Mouse (Mus musculus) embryonic facial prominence, embryonic 15.5 days (tissue): Measurements from ENCODE around the gene Lrrk1. TPM values are rescaled to one million over a fixed set of nuclear protein-coding genes. Genes with fewer than 3 reads are reported as not detected.

Experiments
- ATAC-seq: fragments of 200-750 bp; cut with Nextera tagmentation; 2 replicates; pipeline ENCODE4 v1.8.0; 2017; ENCODE audit warnings: low read depth, moderate TSS enrichment; ENCODE audit not compliant: insufficient number of reproducible peaks, low FRiP score, low TSS enrichment
- H3K27ac ChIP-seq: fragments of 300-500 bp; sonication (generic); replicated peaks from 2 replicates; pipeline ENCODE4 v1.5.1; 2015; ENCODE audit warnings: mild to moderate bottlenecking, inconsistent platforms
- H3K27me3 ChIP-seq: fragments of 300-500 bp; sonication (generic); 2 replicates; pipeline ENCODE4 v1.6.1; 2015; ENCODE audit warnings: inconsistent platforms
- H3K36me3 ChIP-seq: fragments of 300-500 bp; sonication (generic); 2 replicates; pipeline ENCODE4 v1.6.1; 2015; ENCODE audit warnings: mild to moderate bottlenecking, inconsistent platforms
- H3K4me1 ChIP-seq: fragments of 300-500 bp; sonication (generic); 2 replicates; pipeline ENCODE4 v1.6.1; 2015; ENCODE audit warnings: inconsistent platforms
- H3K4me2 ChIP-seq: fragments of 300-500 bp; sonication (generic); replicated peaks from 2 replicates; pipeline ENCODE4 v1.6.1; 2015; ENCODE audit warnings: mild to moderate bottlenecking, inconsistent platforms
- H3K4me3 ChIP-seq: fragments of 300-500 bp; sonication (generic); replicated peaks from 2 replicates; pipeline ENCODE4 v1.5.1; 2015; ENCODE audit warnings: mild to moderate bottlenecking, inconsistent platforms
- H3K9ac ChIP-seq: fragments of 300-500 bp; sonication (generic); 2 replicates; pipeline ENCODE4 v1.6.1; 2015; ENCODE audit warnings: inconsistent platforms
- H3K9me3 ChIP-seq: fragments of 300-500 bp; sonication (generic); replicated peaks from 2 replicates; pipeline ENCODE4 v1.6.1; 2016; ENCODE audit warnings: inconsistent platforms
- WGBS: fragments of 180-500 bp; shearing (Covaris S2); methylation state at CpG from one replicate; pipeline ENCODE4 v1.1.7; 2015; 5-methylcytosine and 5-hydroxymethylcytosine counted together
- polyA plus RNA-seq: library from polyadenylated mRNA; unstranded; fragments of >200 nt; fragmentation: Nextera tagmentation; extraction: Ambion mirVana; gene quantifications from 2 replicates; pipeline ENCODE4 v1.2.1, GENCODE M21; 2015

Gene Lrrk1
- polyA plus RNA-seq, 1 experiment from 2014 or later = 16.9 TPM

GRCm38 (mm10) chr7:66339625-66340024, 48.5 kb downstream of the Lrrk1 start:
- no peak overlapping the region for H3K4me2 ChIP-seq
- ATAC-seq = no peak
- 36% methylated on average over 5 of the region's 5 CpGs for WGBS
- H3K27me3 ChIP-seq = no peaks in the 10 kb centered on the region
- H3K9ac ChIP-seq = no peak overlapping the region
- 0 out of 2 replicates have a peak, but pooled peaks cover 7% of the 10 kb centered on the region for H3K4me1 ChIP-seq
- no peaks in the 10 kb centered on the region for H3K9me3 ChIP-seq
- no peaks in the 10 kb centered on the region for H3K36me3 ChIP-seq
- H3K4me3 ChIP-seq = no peak overlapping the region
- no peak overlapping the region; the same call in 1 of the 2 replicates for H3K27ac ChIP-seq

DNA sequence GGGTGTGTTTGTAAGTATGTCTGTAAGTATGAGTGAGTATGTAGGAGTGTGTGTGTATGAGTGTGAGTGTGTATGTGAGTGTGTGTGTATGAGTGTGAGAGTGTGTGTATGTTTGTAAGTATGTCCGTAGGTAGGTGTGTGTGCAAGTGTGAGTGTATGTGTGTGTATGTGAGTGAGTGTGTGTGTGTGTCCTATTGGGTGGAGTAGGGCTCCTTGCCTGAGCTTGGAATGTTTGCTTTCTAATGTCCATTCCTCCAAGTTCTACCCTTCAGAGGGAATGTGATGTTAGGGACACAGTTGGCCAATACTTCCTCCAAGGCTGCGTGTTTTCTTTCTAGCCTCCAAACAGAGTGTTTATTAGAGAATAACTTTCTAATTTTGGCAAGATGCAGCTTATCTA, 51.2 kb downstream of the Lrrk1 start:
- H3K4me3 ChIP-seq = no peak overlapping the region
- WGBS = 95% methylated on average over 2 of the region's 2 CpGs
- ATAC-seq = no peak
- no peak overlapping the region for H3K27ac ChIP-seq
- H3K36me3 ChIP-seq = peaks cover 10% of the 10 kb centered on the region; the same call in 1 of the 2 replicates
- no peak overlapping the region for H3K4me2 ChIP-seq
- H3K27me3 ChIP-seq = no peaks in the 10 kb centered on the region
- no peaks in the 10 kb centered on the region for H3K9me3 ChIP-seq
- H3K4me1 ChIP-seq = 0 out of 2 replicates have a peak, but pooled peaks cover 7% of the 10 kb centered on the region
- no peak overlapping the region for H3K9ac ChIP-seq

DNA sequence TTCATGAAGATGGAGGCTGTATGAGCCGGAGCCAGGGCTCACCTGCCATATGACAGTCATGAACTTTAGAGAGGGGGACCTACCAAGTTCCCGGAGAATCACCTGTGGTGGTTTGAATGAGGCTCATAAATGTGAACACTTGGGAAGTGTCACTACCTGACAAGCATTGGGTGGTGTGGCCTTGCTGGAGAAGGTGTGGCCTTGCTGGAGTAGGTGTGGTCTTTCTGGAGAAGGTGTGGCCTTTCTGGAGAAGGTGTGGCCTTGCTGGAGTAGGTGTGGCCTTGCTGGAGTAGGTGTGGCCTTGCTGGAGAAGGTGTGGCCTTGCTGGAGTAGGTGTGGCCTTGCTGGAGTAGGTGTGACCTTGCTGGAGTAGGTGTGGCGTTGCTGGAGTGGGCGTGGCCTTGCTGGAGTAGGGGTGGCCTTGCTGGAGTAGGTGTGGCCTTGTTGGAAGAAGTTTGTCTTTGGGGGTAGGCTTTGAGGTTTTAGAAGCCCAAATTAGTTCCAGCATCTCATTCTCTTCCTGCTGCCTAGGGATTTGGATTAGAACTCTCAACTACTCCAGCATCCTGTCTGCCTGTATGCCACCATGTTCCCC, 54.1 kb downstream of the Lrrk1 start:
- Histone ChIP-seq H3K4me1 (no peaks in the 10 kb centered on the region), H3K4me3 (no peak overlapping the region)

GRCm38 (mm10) chr7:66332340-66332739, 55.8 kb downstream of the Lrrk1 start:
- no peak overlapping the region for H3K27ac ChIP-seq
- H3K9me3 ChIP-seq = no peaks in the 10 kb centered on the region
- no peak overlapping the region for H3K9ac ChIP-seq
- no peaks in the 10 kb centered on the region for H3K27me3 ChIP-seq
- 87% methylated on average over 8 of the region's 8 CpGs for WGBS
- no peak overlapping the region for H3K4me2 ChIP-seq
- H3K36me3 ChIP-seq = peaks cover 10% of the 10 kb centered on the region; the same call in 1 of the 2 replicates
- no peak for ATAC-seq
- H3K4me3 ChIP-seq = no peak overlapping the region
- no peaks in the 10 kb centered on the region for H3K4me1 ChIP-seq

More for the DNA sequence above, 54.1 kb downstream of the Lrrk1 start:
- no peak overlapping the region for H3K9ac ChIP-seq
- H3K4me2 ChIP-seq = no peak overlapping the region
- WGBS = 91% methylated on average over 4 of the region's 4 CpGs
- no peaks in the 10 kb centered on the region for H3K27me3 ChIP-seq
- no peak for ATAC-seq
- no peaks in the 10 kb centered on the region for H3K9me3 ChIP-seq
- peaks cover 10% of the 10 kb centered on the region; the same call in 1 of the 2 replicates for H3K36me3 ChIP-seq
- no peak overlapping the region for H3K27ac ChIP-seq

- Histone ChIP-seq H3K4me3 (no peak overlapping the region), H3K36me3 (peaks cover 10% of the 10 kb centered on the region; the same call in 1 of the 2 replicates), H3K4me2 (no peak overlapping the region), H3K4me1 (no peaks in the 10 kb centered on the region), H3K9ac (no peak overlapping the region), H3K9me3 (no peaks in the 10 kb centered on the region), H3K27ac (no peak overlapping the region), H3K27me3 (no peaks in the 10 kb centered on the region)
- ATAC-seq = no peak
- WGBS = 78% methylated on average over 9 of the region's 9 CpGs
Measured at GRCm38 (mm10) chr7:66330610-66331009, 57.5 kb downstream of the Lrrk1 start.

- WGBS = 88% methylated on average over 2 of the region's 2 CpGs
- ATAC-seq = no peak
- no peaks in the 10 kb centered on the region; the same call in 1 of the 2 replicates for H3K36me3 ChIP-seq
- no peaks in the 10 kb centered on the region for H3K9me3 ChIP-seq
- no peak overlapping the region for H3K9ac ChIP-seq
- no peak overlapping the region for H3K4me3 ChIP-seq
- 0 out of 2 replicates have a peak, but pooled peaks cover 3% of the 10 kb centered on the region for H3K4me1 ChIP-seq
- H3K27ac ChIP-seq = no peak overlapping the region
- H3K27me3 ChIP-seq = no peaks in the 10 kb centered on the region
- no peak overlapping the region for H3K4me2 ChIP-seq
Measured at GRCm38 (mm10) chr7:66327516-66327915, 60.6 kb downstream of the Lrrk1 start.

- H3K9ac ChIP-seq = no peak overlapping the region
- no peaks in the 10 kb centered on the region for H3K36me3 ChIP-seq
- WGBS = 51% methylated on average over 3 of the region's 3 CpGs
- H3K4me3 ChIP-seq = no peak overlapping the region
- H3K27ac ChIP-seq = no peak overlapping the region
- no peaks in the 10 kb centered on the region for H3K27me3 ChIP-seq
- H3K4me1 ChIP-seq = peaks cover 9% of the 10 kb centered on the region
- ATAC-seq = no peak
- no peak overlapping the region for H3K4me2 ChIP-seq
- no peaks in the 10 kb centered on the region for H3K9me3 ChIP-seq
Measured at GRCm38 (mm10) chr7:66325419-66326053, 62.6 kb downstream of the Lrrk1 start.

DNA sequence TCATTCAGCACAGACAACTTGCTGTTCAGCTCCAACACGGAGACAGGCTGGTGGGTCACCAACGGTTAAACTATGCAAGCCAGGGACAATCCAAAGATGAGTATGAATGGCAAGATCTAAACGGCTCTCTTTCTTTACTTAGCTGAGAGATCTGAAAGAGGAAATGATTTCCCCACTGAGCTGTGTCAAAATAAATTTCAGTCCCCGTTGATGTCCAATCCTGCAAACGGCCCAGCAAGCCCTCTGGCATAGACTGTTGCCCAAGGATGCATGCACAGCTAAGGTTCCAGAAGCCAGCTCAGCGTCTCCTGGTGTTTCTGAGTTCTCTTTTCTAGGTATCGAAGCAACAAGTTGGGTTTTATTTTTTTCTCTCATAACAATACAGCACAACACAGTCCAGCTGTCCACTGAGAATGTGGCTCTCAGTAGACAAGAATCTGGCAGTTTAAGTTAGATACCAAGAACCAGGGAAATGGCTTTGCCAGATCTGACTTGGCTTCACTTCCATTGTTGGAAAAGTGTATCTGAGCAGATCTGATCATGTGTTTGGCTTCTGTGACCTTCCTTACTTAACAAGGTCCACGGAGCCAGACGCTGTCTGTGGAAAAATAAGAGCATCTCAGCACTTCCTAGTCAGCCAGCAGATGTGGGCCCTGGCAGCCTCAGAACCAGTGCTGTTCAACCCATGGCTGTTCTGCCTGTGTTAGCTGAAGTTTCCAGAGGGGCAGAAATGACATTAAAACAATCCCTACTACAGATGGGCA, 64.7 kb downstream of the Lrrk1 start:
- Histone ChIP-seq H3K4me3 (no peak overlapping the region), H3K4me1 (peaks cover 9% of the 10 kb centered on the region), H3K9me3 (no peaks in the 10 kb centered on the region), H3K27ac (no peak overlapping the region), H3K9ac (no peak overlapping the region), H3K4me2 (no peak overlapping the region), H3K27me3 (no peaks in the 10 kb centered on the region), H3K36me3 (no peaks in the 10 kb centered on the region)
- WGBS = 50% methylated on average over 9 of the region's 9 CpGs
- no peak for ATAC-seq

- no peaks in the 10 kb centered on the region for H3K27me3 ChIP-seq
- 0 out of 2 replicates have a peak, but pooled peaks have one; percentile 39 for ATAC-seq
- no peak overlapping the region for H3K4me2 ChIP-seq
- H3K4me1 ChIP-seq = peaks cover 9% of the 10 kb centered on the region
- H3K27ac ChIP-seq = no peak overlapping the region
- no peak overlapping the region for H3K9ac ChIP-seq
- no peak overlapping the region for H3K4me3 ChIP-seq
- WGBS = 38% methylated on average over 5 of the region's 5 CpGs
- H3K9me3 ChIP-seq = no peaks in the 10 kb centered on the region
- H3K36me3 ChIP-seq = peaks cover 4% of the 10 kb centered on the region; the same call in 1 of the 2 replicates
Measured at GRCm38 (mm10) chr7:66320996-66321395, 67.2 kb downstream of the Lrrk1 start.

DNA sequence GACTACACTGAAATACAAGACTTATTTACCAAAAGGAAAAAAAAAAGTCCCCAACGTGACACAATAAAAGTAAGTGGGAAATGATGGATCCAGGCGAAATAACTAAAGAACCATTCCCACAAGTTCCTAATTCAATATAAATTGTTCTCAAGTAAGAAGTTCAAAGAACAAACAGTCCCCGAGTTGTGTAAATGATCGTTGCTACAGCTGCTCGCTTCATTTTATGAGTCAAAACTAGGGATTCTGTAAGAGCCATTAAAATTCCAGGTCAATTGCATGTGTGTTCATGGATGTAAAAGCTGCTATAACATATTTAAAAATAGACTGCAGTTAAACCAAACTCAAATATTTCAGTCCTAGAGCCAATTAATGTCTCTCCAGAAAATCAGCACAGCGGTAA, 70.0 kb downstream of the Lrrk1 start:
- Histone ChIP-seq H3K27ac (no peak overlapping the region), H3K4me2 (no peak overlapping the region), H3K4me1 (peaks cover 6% of the 10 kb centered on the region), H3K4me3 (no peak overlapping the region), H3K27me3 (no peaks in the 10 kb centered on the region), H3K36me3 (peaks cover 6% of the 10 kb centered on the region; the same call in 1 of the 2 replicates), H3K9ac (no peak overlapping the region), H3K9me3 (no peaks in the 10 kb centered on the region)
- no peak for ATAC-seq
- 82% methylated on average over 6 of the region's 6 CpGs for WGBS
